Mouse (Mus musculus) MN1 (cell line): Measurements from ENCODE around the gene March10.
A peak's percentile ranks its signal among the peaks of the same experiment; 100 is the strongest.

Source experiments
- DNase-seq: peaks from one replicate; pipeline ENCODE4 v3.0.0-alpha.2; 2016; ENCODE audit warnings: low spot score

March10 gene

DNA sequence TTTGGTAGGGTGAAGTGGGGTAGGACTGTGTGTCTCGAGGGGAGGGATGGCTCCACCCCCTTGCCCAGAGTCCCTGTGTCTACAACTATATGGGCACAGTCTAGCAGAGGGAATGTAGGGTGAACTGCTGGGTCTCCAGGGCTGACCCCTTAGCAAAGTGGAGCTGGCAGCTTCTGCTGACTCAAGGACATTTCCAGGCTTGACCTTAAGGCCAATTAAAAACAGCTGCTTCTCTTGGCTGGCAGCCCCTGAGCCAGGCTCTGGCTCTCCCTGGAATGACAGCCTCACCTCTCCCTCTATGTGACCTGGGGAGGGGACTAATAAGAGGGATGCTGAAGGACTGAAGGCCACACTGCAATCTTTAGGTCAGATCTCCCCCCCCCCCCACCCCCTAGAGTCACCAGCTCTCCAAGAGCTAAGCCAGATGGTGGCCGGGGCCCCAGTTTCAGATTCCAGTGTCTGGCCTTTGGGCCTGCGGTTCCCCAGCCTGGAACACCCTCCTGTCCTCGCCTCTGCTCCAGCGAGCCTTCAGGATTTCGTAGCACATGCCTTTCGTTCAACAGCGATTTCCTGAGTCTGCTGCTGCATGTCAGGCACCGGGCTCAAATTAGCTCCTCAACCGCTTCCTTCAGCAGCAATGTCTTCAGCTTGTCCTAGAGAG is 143.4 kb downstream of the March10 start:
- DNase-seq = peak; percentile 57

DNA sequence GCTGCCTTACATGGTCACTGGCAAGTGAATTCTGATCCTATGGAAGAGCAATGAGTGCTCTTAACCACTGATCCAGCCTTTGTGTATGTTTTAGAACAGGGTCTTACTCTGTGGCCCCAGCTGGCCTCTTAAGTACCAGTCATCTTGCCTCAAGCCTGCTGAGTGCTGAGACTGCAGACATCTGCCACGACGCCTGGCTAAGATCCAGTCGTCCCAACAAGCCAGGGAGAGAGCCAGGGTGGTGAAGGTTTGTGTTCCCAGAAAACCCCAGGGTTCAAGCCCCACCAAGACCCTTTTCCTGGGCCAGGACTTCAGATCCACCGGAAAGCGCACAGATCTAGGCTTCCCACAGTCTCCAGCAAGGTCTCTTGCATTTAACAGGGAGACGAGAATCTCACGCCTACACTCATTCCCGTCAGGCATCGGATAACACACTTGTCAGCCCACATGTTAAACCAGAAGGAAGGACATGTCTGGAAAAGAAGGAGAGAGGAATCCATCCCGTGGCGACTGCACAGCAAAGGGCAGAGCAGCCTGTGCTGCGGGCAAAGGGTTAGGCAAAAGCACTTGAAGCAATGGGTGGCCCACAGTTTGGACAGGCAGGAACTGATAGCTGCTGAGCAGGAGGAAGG is 144.1 kb downstream of the March10 start:
- DNase-seq = peak; percentile 49

DNA sequence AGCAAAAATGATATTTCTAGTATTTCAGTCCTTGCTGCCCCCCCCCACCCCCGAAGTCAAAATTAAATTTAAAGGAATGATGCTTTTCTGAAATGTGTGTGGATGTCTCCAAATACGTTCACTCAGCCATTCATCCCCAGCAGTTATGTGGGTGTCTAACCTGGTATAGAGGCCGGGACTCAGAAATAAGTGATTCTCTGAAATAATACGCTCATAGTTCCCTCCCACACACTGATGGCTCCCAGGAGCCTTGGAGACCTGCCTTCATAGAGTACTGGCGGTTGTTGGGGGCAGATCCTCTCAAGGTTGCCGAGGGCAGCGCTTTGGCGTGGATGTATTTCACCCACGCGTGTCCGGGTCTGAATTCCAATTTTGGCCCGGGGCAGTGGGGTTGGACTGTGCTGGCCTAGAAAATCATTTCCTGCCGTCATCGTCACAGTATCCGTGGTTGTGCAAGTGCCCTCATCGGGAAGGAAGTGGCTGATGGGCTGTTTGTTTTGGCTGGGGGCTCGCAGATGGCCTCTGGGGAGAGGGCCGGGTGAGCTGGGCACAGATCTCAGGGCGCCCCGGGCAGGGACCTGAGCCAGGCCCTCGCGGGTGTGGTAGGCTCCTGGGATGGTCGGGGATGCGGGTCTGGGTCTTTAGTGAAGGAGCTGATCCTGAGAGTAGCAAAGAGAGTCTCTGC is 145.1 kb downstream of the March10 start:
- DNase-seq = peak; percentile 37
